Comparison of ENCODE assay signal across 10 mouse cellular contexts in the genomic region with DNA sequence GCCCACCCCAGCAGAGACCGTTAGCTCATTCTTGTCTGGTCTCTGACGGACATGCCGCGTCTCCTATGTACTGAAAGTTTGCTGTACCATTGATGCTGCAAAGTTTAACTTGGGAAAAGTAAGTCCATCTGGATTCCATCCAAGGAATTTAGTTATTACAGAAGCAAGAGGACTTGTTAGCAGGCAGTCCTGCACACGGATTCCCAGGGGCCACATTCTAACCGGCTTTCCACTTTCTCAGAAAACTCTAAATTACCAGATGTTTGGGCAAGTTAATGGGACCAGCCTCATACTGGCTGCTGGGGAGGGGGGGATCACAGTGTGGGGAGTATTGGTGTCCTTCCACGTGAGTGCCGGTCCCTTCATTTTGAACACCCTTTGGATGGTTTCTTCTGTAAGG. TPM values are rescaled to one million over a fixed set of nuclear protein-coding genes. Genes with fewer than 3 reads are reported as not detected.
DNase-seq lines count a peak whose midpoint lies in the region; ATAC-seq and TF ChIP-seq lines count a peak whose summit lies in the region.
"Had no signal": no experiment of that assay in that cellular context is flagged by ENCODE, and none has a peak within 500 bp of the region (broad histone marks: within the 10 kb centered on the region; RNA-seq: fewer than 3 reads in every experiment).

No protein-coding gene starts in this region.

- H3K27ac ChIP-seq in heart, embryonic 15.5 days = peak overlapping the region; percentile 76
- peak overlapping the region; percentile 36; the same call in 1 of the 2 replicates for H3K27ac ChIP-seq in midbrain, embryonic 13.5 days
- no peak overlapping the region for H3K27ac ChIP-seq in midbrain, embryonic 16.5 days (ENCODE audit: low read length)
- H3K27ac ChIP-seq in intestine, postnatal 0 days (ENCODE audit: low read depth, low read length) = peak overlapping the region; percentile 57; the same call in 1 of the 2 replicates
- H3K27ac ChIP-seq in stomach, postnatal 0 days (replicated peaks) = peak overlapping the region; percentile 97

- H3K4me2 ChIP-seq in heart, embryonic 15.5 days = 0 out of 2 replicates have a peak overlapping the region, but pooled peaks have one; percentile 4
- no peak overlapping the region for H3K4me2 ChIP-seq in midbrain, embryonic 13.5 days (replicated peaks)
- no peak overlapping the region for H3K4me2 ChIP-seq in midbrain, embryonic 16.5 days (ENCODE audit: low read length)
- H3K4me2 ChIP-seq in intestine, postnatal 0 days (replicated peaks; ENCODE audit: low read depth) = no peak overlapping the region
- H3K4me2 ChIP-seq in stomach, postnatal 0 days (replicated peaks; ENCODE audit: low read depth) = no peak overlapping the region

- DNase-seq in heart, adult 18-20 months = no peak
- DNase-seq in stomach, postnatal 0 days (ENCODE audit: low spot score) = no peak
- DNase-seq in left cerebral cortex, postnatal 4 days = no peak
- no peak for DNase-seq in adrenal gland, postnatal 10 days

- no peaks in the 10 kb centered on the region for H3K9me3 ChIP-seq in heart, embryonic 15.5 days (replicated peaks)
- no peaks in the 10 kb centered on the region for H3K9me3 ChIP-seq in midbrain, embryonic 13.5 days
- H3K9me3 ChIP-seq in midbrain, embryonic 16.5 days (replicated peaks; ENCODE audit: control insufficient read depth, low read length, poor library complexity, severe bottlenecking) = no peaks in the 10 kb centered on the region
- H3K9me3 ChIP-seq in intestine, postnatal 0 days (ENCODE audit: control insufficient read depth) = no peaks in the 10 kb centered on the region
- no peaks in the 10 kb centered on the region for H3K9me3 ChIP-seq in stomach, postnatal 0 days (ENCODE audit: control insufficient read depth, low read length)
- H3K9me3 ChIP-seq: megakaryocyte, embryonic 14.5 days had no signal

- no peak overlapping the region for H3K9ac ChIP-seq in heart, embryonic 15.5 days
- H3K9ac ChIP-seq in midbrain, embryonic 13.5 days (replicated peaks) = no peak overlapping the region
- no peak overlapping the region for H3K9ac ChIP-seq in midbrain, embryonic 16.5 days (ENCODE audit: low read depth, low read length)
- H3K9ac ChIP-seq in intestine, postnatal 0 days (ENCODE audit: low read depth, low read length) = no peak overlapping the region
- no peak overlapping the region for H3K9ac ChIP-seq in stomach, postnatal 0 days (ENCODE audit: low read length)

- H3K4me3 ChIP-seq in heart, embryonic 15.5 days = no peak overlapping the region
- H3K4me3 ChIP-seq in midbrain, embryonic 13.5 days (replicated peaks) = no peak overlapping the region
- no peak overlapping the region for H3K4me3 ChIP-seq in midbrain, embryonic 16.5 days (ENCODE audit: low read depth, low read length)
- H3K4me3 ChIP-seq in intestine, postnatal 0 days (ENCODE audit: low read depth, low read length) = no peak overlapping the region
- no peak overlapping the region for H3K4me3 ChIP-seq in stomach, postnatal 0 days (ENCODE audit: low read depth, low read length)
- H3K4me3 ChIP-seq: megakaryocyte, embryonic 14.5 days had no signal

- no peak for TF ChIP-seq CTCF in intestine, postnatal 0 days (IDR thresholded peaks at IDR 0.05; ENCODE audit: low read depth)
- TF ChIP-seq CTCF in stomach, postnatal 0 days (IDR thresholded peaks at IDR 0.05; ENCODE audit: low read depth) = no peak

- ATAC-seq in heart, embryonic 15.5 days (replicated peaks; ENCODE audit: insufficient number of reproducible peaks, insufficient read depth, low FRiP score, low read depth) = no peak
- ATAC-seq in midbrain, embryonic 13.5 days = no peak
- ATAC-seq in midbrain, embryonic 16.5 days = no peak
- ATAC-seq in intestine, postnatal 0 days = no peak
- peak; percentile 0; the same call in 1 of the 2 replicates for ATAC-seq in stomach, postnatal 0 days (ENCODE audit: low FRiP score, low TSS enrichment)
- ATAC-seq: hindbrain, embryonic 16.5 days had no signal

- H3K36me3 ChIP-seq in heart, embryonic 15.5 days = peaks cover 42% of the 10 kb centered on the region
- peaks cover 56% of the 10 kb centered on the region for H3K36me3 ChIP-seq in midbrain, embryonic 13.5 days
- H3K36me3 ChIP-seq in midbrain, embryonic 16.5 days (ENCODE audit: control insufficient read depth, insufficient read depth, low read length) = peaks cover 4% of the 10 kb centered on the region; the same call in 1 of the 2 replicates
- H3K36me3 ChIP-seq in intestine, postnatal 0 days (ENCODE audit: control insufficient read depth, insufficient read depth) = peaks cover 55% of the 10 kb centered on the region
- peaks cover 23% of the 10 kb centered on the region for H3K36me3 ChIP-seq in stomach, postnatal 0 days (ENCODE audit: control insufficient read depth, insufficient read depth, low read length)

- 63% methylated on average over 8 of the region's 8 CpGs for WGBS in heart, embryonic 15.5 days
- WGBS in midbrain, embryonic 13.5 days = 92% methylated on average over 8 of the region's 8 CpGs
- WGBS in midbrain, embryonic 16.5 days = 91% methylated on average over 8 of the region's 8 CpGs
- 68% methylated on average over 8 of the region's 8 CpGs for WGBS in intestine, postnatal 0 days
- 54% methylated on average over 8 of the region's 8 CpGs for WGBS in stomach, postnatal 0 days

- intact Hi-C loops in left cerebral cortex, postnatal 4 days (cut with DNase I) = loop anchor here (2.0 kb wide), 1 partner anchor 47 kb away; no protein-coding TSS in a partner anchor

- TF ChIP-seq EP300 in stomach, postnatal 0 days (optimal IDR thresholded peaks at IDR 0.05) = no peak

- H3K4me1 ChIP-seq in heart, embryonic 15.5 days (replicated peaks) = peaks cover 40% of the 10 kb centered on the region
- H3K4me1 ChIP-seq in midbrain, embryonic 13.5 days (replicated peaks) = peaks cover 23% of the 10 kb centered on the region
- H3K4me1 ChIP-seq in midbrain, embryonic 16.5 days (ENCODE audit: control insufficient read depth, insufficient read depth, low read length) = peaks cover 4% of the 10 kb centered on the region; the same call in 1 of the 2 replicates
- 0 out of 2 replicates have a peak, but pooled peaks cover 6% of the 10 kb centered on the region for H3K4me1 ChIP-seq in intestine, postnatal 0 days (replicated peaks; ENCODE audit: control insufficient read depth, insufficient read depth, low read length)
- H3K4me1 ChIP-seq in stomach, postnatal 0 days (replicated peaks; ENCODE audit: control insufficient read depth, insufficient read depth) = peaks cover 5% of the 10 kb centered on the region; the same call in 1 of the 2 replicates

- H3K27me3 ChIP-seq in heart, embryonic 15.5 days = no peaks in the 10 kb centered on the region
- no peaks in the 10 kb centered on the region for H3K27me3 ChIP-seq in midbrain, embryonic 13.5 days
- no peaks in the 10 kb centered on the region for H3K27me3 ChIP-seq in midbrain, embryonic 16.5 days (ENCODE audit: control insufficient read depth, insufficient read depth, low read depth, low read length)
- H3K27me3 ChIP-seq in intestine, postnatal 0 days (replicated peaks; ENCODE audit: control insufficient read depth, insufficient read depth, low read length) = no peaks in the 10 kb centered on the region
- no peaks in the 10 kb centered on the region for H3K27me3 ChIP-seq in stomach, postnatal 0 days (ENCODE audit: control insufficient read depth, insufficient read depth, low read length)
- H3K27me3 ChIP-seq: megakaryocyte, embryonic 14.5 days had no signal

RNA-seq across cellular contexts. Expression of a gene that starts 26.0 kb away (rescaled TPM):
- 0.28 and 1.7 TPM in 2 replicates for polyA plus RNA-seq in heart, embryonic 15.5 days (2015; fragmentation: Nextera tagmentation; extraction: Ambion mirVana)
- total RNA-seq in heart, adult 18-20 months (2021) = not detected
- 0.67 and 1.3 TPM in 2 replicates for polyA plus RNA-seq in midbrain, embryonic 13.5 days (2015; fragmentation: Nextera tagmentation; extraction: Ambion mirVana)
- polyA plus RNA-seq in midbrain, embryonic 16.5 days (2015; fragmentation: Nextera tagmentation; extraction: Ambion mirVana) = 3.8 and 4.1 TPM in 2 replicates
- 0.58 and 0.94 TPM in 2 replicates for polyA plus RNA-seq in intestine, postnatal 0 days (2015; fragmentation: Nextera tagmentation; extraction: Ambion mirVana)
- polyA plus RNA-seq in stomach, postnatal 0 days (2015; fragmentation: Nextera tagmentation; extraction: Ambion mirVana) = 5.3 and 6.5 TPM in 2 replicates
- 1 to 10 TPM in 1 of 2 experiments, under 1 TPM in 1; 0.72 to 1.8 TPM for total RNA-seq in left cerebral cortex, postnatal 4 days (2021)
- total RNA-seq in adrenal gland, postnatal 10 days (2021) = 1 to 10 TPM; 2.2 to 2.4 TPM

RNA-seq across cellular contexts. Expression of a gene that starts 26.4 kb away (rescaled TPM):
- polyA plus RNA-seq in heart, embryonic 15.5 days (2015; fragmentation: Nextera tagmentation; extraction: Ambion mirVana) = 0.05 and 0.34 TPM in 2 replicates
- total RNA-seq in heart, adult 18-20 months (2021) = not detected
- 0.22 and 0.67 TPM in 2 replicates for polyA plus RNA-seq in midbrain, embryonic 13.5 days (2015; fragmentation: Nextera tagmentation; extraction: Ambion mirVana)
- 1.5 and 2.0 TPM in 2 replicates for polyA plus RNA-seq in midbrain, embryonic 16.5 days (2015; fragmentation: Nextera tagmentation; extraction: Ambion mirVana)
- 0.05 TPM in 1 of 2 replicates, not detected in the other for polyA plus RNA-seq in intestine, postnatal 0 days (2015; fragmentation: Nextera tagmentation; extraction: Ambion mirVana)
- 0.11 and 0.19 TPM in 2 replicates for polyA plus RNA-seq in stomach, postnatal 0 days (2015; fragmentation: Nextera tagmentation; extraction: Ambion mirVana)
- total RNA-seq in left cerebral cortex, postnatal 4 days (2021) = 1 to 10 TPM; 2.0 to 2.1 TPM
- under 1 TPM; 0.36 to 0.99 TPM for total RNA-seq in adrenal gland, postnatal 10 days (2021)

RNA-seq across cellular contexts. Expression of a gene that starts 54.7 kb away (rescaled TPM):
- polyA plus RNA-seq in heart, embryonic 15.5 days (2015; fragmentation: Nextera tagmentation; extraction: Ambion mirVana) = 2.9 and 3.4 TPM in 2 replicates
- total RNA-seq in heart, adult 18-20 months (2021) = 10 to 100 TPM; 22.5 to 30.1 TPM
- 0.79 and 2.3 TPM in 2 replicates for polyA plus RNA-seq in midbrain, embryonic 13.5 days (2015; fragmentation: Nextera tagmentation; extraction: Ambion mirVana)
- polyA plus RNA-seq in midbrain, embryonic 16.5 days (2015; fragmentation: Nextera tagmentation; extraction: Ambion mirVana) = 2.8 TPM in 2 replicates
- polyA plus RNA-seq in intestine, postnatal 0 days (2015; fragmentation: Nextera tagmentation; extraction: Ambion mirVana) = 1.8 TPM in 2 replicates
- polyA plus RNA-seq in stomach, postnatal 0 days (2015; fragmentation: Nextera tagmentation; extraction: Ambion mirVana) = 17.6 and 21.5 TPM in 2 replicates
- 1 to 10 TPM; 3.0 to 3.3 TPM for total RNA-seq in left cerebral cortex, postnatal 4 days (2021)
- total RNA-seq in adrenal gland, postnatal 10 days (2021) = 10 to 100 TPM; 17.2 to 36.7 TPM

RNA-seq across cellular contexts. Expression of a gene that starts 55.6 kb away (rescaled TPM):
- polyA plus RNA-seq in heart, embryonic 15.5 days (2015; fragmentation: Nextera tagmentation; extraction: Ambion mirVana) = 67.3 and 72.8 TPM in 2 replicates
- total RNA-seq in heart, adult 18-20 months (2021) = 10 to 100 TPM; 77.8 to 88.8 TPM
- polyA plus RNA-seq in midbrain, embryonic 13.5 days (2015; fragmentation: Nextera tagmentation; extraction: Ambion mirVana) = 28.8 and 34.2 TPM in 2 replicates
- polyA plus RNA-seq in midbrain, embryonic 16.5 days (2015; fragmentation: Nextera tagmentation; extraction: Ambion mirVana) = 20.1 and 27.1 TPM in 2 replicates
- polyA plus RNA-seq in intestine, postnatal 0 days (2015; fragmentation: Nextera tagmentation; extraction: Ambion mirVana) = 64.6 and 68.4 TPM in 2 replicates
- 71.4 and 84.2 TPM in 2 replicates for polyA plus RNA-seq in stomach, postnatal 0 days (2015; fragmentation: Nextera tagmentation; extraction: Ambion mirVana)
- total RNA-seq in left cerebral cortex, postnatal 4 days (2021) = 10 to 100 TPM; 34.0 to 35.7 TPM
- 100 to 1,000 TPM; 122 to 123 TPM for total RNA-seq in adrenal gland, postnatal 10 days (2021)
